Mouse (Mus musculus) embryo, embryonic 11.5 days (tissue): ENCODE data around the gene Mgrn1.

Source experiments
- DNase-seq: peaks from one replicate; pipeline ENCODE4 v3.0.0-alpha.2; 2012; ENCODE audit warnings: low read depth, low spot score

The Mgrn1 gene

DNA sequence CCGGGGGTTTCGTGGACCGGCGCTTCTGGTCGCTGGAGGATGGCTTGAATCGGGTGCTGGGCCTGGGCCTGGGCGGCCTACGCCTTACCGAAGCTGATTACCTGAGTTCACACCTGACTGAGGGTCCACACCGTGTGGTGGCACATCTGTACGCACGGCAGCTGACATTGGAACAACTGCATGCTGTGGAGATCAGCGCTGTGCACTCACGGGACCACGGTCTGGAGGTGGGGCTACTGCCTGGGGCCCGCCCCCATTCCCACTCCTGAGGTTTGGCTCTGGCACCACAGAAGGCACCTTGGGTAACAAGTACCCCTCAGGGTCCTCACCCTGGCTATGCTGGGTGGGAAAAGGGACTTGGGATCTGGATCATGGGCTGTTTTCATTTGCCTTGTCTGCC is 53.4 kb downstream of the Mgrn1 start:
- no peak for DNase-seq

DNA sequence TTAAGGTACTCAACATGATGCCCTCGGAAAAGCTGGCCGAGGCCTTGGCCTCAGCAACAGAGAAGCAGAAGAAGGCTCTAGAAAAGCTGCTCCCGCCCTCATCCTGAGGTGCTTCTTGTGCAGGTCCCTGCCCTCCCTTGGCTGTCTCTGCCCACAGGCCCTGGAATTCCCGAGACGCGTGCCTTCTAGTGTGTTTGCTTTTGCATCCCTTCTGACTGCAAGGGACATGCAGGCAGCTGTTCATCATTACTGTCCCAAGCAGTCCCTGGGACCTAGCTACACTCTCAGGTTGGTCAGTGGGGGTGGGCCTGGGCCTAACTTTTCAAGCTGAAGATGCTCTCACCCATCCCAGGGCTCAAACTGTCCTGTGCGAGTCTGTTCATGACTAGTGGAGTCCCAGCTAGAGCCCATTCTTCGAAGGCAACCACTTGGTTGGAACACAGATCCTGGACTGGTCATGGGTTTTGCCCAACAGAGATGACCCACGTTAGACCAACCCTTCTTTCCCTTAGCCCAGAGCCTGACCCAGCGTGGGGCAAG is 54.3 kb downstream of the Mgrn1 start:
- DNase-seq: no peak

DNA sequence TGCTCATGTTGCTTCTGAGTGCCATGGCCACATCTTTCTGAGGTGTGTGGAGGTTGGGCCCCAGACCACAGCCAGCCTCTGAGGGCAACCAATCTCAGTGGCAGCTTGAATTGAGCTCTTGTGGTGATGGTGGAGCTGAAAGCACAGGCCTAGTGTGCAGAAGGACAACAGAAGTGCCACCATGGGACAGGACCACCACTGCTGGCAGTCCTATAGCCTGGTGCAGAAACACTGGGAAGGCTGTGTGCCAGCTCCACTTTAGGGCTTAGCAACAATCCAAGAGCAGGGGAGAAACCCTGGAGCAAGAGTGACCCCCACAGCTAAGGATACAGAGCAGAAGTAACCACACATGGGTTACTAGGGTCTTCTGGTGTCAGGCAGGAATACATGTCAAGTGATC is 55.0 kb downstream of the Mgrn1 start:
- no peak for DNase-seq

DNA sequence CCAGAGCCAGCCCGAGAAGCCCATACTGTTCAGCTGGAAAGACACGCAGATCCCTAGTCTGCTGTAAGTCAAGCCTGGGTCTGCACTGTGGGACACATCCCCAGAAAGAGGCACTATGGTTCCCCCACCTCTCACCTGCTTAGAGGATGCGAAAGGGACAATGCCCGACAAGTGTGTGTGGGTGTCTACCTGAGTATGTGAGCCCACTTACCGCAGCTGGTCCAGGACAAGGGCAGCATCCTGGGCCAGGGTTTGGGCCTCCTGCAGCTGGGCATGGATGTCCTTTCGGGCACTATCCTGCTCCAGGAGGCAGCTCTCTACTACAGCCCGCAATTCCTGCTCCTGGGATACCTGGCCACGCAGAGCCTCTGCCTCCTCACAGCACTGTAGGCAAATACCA is 56.8 kb downstream of the Mgrn1 start:
- DNase-seq: no peak

DNA sequence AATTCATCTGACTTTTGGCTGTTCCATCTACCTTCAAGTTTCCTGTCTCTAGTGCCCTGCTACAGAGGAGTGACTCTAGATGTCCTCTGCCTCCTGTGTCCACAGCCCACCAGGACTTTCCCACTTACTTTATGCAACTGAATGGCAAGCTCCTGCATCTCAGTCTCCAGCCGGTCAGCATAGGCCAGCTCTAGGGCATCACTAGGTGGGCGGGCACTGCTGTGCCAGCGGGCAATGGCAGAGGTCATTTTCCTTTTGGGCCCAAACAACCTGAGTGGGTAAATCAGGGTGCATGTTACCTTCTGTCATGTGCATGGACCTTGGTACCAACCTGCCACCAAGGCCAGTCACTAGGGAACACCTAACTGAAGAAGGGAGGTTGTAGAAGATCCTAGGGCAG is 57.4 kb downstream of the Mgrn1 start:
- no peak for DNase-seq

DNA sequence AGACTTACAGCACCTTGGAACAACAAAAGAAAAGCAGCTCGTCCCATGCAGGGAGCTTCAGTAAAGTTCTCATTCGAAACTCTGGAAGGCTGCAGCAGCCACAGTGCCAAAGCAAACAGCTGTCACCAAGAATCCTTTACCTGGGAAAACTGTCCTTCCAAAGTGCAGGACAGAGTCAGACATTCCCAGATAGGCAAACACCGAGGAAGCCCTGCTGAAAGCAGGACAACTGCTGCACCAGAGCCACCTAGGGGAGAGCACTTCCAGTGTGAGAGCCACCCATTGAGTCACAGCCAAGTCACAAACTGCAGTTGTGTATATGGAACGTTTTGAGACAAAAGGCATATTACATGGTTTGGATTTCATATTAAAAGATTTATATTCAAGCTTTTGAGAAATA is 59.4 kb downstream of the Mgrn1 start:
- DNase-seq: no peak

DNA sequence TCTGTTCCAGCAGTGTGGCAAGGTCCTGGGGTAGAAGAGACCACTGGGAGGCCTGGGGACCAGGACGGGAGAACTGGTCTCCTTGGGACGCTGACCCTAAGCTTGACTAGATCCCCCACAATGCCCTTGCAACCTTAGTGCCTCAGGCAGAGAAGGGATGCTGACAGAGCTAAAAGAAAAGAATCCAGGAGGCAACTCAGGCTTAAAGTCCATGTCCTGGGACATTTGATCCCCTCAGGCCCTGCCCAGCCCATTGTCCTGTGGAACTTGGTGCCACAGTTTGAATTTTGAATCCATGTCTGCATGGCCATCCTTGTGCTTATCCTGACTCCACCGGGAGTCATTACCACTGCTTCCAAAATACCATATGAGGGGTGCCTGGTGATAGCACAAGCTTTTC is 60.1 kb downstream of the Mgrn1 start:
- DNase-seq: no peak

DNA sequence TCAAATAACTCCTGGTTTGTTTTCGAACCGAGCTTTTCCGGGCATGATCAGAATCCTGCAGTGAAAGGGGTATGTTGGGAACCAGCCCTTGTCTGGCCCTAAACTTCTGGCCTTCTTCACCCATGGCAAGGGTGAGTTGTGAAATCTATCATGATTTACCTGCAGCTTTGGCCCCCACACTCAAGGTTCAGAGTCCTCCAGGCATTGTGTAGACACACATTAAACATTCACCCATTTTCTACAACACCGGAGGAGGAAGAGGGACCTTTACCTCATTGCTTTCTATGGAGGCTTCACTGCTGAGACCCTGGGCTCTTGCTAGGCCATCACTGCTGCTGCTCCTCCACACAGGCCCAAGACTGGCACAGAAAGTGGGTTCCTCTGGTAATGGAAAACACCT is 61.3 kb downstream of the Mgrn1 start:
- DNase-seq: no peak

DNA sequence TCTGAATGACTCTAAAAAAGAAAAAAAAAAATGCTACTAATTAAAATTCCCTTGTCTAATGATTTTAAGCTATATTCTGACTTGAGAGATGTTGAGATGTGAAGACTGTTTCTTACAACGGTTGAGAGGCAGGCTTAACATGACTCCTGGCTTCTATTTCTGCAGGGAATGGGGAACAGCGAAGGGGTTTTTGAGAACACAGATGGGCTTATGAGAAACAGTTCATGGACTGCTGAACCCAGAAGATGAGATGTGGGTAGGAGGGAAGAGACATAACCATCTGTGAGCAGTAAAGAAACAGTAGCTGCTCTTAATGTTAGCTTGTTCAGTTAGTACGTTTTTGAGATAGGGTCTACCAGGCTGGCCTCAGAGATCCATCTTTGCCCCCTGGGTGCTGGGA is 70.6 kb downstream of the Mgrn1 start:
- DNase-seq: no peak

DNA sequence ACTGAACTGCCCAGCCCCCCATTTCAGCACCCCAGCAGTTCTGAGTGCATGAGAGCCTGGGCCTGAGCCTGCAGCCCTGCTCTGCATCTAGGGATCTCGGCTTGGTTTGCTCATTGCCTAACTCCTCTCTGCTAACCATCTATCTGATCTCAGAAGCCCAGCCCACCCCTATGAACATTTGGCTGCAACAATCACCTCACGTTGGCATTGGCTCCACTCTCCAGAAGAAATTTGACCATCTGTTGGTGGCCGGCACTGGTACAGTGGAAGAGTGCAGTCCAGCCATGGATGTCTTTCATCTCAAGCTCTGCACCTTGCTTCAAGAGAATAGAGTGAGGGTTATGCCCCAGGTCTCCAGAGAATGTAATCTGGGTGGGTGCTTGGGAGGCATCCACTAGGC is 71.4 kb downstream of the Mgrn1 start:
- DNase-seq: no peak

DNA sequence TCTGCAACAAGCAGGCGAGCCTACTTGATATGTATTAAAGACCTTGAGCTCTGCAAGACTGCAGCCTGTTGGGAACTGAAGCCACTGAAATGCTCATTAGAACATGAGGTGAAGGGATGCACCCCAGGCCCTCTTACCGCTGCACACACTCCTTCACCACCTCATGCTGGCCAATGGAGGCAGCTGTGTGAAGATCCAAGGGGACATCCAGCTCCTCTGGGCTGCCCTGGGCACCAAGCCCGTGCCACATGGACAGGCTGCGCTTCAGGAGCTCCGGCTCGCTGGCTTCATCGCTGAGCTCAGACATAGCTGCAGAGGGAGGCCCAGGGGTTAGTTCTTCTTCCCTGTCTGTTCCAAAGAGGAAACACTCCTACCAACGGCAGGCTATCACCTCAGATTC is 74.2 kb downstream of the Mgrn1 start:
- no peak for DNase-seq

DNA sequence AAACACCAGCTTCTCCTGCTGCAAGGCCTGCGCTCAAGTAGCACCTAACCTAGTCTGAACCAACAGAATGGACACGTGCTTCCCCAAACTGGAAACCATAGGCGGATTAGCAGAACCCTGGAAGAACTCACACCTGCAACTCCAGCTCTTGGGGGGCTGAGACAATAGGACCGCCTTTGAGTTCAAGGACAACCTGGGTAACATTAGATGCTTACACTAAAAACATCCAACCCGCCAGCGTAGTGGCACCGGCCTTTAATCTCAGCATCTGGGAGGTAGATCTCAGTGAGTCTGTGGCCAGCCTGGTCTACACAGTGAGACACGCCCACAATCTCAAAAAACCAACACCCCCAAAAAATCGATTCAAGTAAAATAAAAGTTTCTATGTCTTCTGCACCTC is 77.3 kb downstream of the Mgrn1 start:
- DNase-seq: no peak

DNA sequence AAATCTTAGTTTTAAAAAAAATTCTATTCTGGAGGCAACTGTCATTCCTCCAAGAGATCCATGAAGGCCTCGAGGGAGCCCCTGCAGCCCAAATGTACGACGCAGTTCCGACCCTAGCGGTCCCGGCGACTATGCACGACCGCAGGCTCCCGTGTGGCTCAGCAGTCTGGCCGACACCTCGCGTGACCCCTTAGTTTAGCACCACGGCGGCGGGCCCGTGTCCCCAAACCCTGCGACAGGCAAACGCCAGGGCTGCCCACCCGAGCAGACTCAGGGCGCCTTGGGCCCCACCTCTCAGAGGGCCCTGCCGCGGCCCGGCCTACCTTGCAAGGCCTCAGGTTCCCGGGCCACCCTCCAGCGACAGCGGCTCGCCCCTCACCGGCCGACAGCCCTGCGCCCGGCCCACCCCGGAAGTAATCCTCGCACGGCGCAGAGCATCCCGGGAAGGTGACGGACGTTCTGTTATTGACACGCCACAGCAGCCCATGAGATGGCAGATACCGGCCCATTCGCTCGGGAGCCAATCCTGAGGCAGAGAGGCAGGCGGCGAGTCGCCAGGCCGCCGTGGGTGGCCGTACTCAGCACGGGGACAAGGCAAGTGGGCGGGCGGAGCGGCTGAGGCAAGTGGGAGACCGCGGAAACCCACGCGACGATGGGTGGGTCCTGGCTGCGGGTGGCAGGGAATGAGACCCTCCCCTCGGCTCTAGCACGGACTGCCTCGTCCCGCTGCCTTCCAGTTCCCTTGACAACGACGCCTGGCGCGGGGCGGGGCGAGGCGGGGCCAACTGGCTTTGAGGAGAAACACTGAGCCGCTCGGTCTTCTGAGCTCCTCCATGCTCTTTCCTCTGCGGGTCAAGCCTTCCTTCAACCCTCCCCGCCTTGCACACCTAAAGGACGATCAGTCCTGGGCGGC is 78.0 kb downstream of the Mgrn1 start, which contains the start of gene Anks3:
TSS of gene Anks3 (minus strand) at position 409 of the 913 bp plus-strand sequence.
- DNase-seq: peak; percentile 84

DNA sequence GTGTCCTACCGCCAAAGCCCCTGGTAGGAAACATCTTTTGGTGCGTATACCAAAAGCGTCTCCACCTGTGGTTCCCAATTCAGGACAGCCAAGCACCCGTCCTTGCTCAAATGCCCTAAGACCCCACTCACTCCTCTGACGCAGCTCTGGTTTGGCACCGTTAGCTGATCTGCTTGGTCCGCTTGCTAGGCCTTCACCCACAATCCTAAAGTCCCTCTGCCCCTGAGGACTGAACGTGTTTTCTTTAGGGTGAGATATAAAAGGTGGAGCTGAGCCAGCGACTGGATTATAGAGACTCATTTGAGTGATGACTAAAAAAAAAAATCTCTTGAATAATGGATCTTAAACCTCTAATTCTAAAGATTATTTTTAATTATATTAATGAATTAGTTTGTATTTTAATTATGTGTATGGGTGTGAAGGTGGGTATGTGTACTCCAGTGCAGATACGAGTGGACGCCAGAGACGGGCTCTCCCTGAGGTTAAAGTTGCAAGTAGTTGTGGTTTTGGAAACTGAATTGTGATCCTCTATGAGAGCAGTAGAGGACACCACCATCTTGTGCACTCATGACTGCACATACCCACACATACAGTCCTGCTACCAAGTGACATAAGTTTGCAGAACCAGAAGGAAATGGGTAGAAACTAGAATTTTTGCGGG is 78.8 kb downstream of the Mgrn1 start:
- DNase-seq: peak; percentile 5

DNA sequence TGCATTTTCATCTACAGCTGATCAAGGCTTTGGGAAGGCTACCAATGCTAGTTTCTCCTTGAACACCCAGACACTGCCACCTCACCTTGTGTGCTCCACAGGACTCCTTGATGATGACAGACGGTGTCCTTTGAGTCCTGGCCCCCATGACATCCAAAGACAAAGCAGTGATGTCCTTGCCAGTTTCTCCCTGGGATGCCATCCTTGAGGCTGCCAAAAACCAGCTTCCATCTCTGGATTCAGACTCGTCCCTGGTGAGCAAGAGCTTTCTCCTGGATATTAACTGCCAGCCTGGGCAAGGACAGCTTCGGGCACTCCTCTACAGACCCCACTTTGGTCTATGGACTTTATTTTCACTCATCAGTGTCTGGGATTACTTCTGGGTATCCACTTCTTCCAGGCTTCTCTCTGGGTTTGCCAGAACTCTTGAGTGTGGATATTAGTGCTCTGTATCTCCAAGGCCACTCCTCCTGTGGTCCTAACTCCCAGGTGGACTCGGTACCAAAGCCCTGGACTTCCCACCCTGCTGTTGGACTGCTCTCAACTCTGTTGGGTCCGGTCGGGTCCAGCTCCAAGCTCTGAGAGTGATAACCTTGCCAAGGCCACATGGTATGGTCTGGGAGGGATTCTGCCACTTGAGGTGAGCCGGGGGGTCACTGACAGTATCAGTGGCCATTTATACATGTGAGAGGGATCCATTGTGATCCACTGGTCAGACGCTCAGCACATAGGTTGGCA is 79.5 kb downstream of the Mgrn1 start:
- DNase-seq: no peak

DNA sequence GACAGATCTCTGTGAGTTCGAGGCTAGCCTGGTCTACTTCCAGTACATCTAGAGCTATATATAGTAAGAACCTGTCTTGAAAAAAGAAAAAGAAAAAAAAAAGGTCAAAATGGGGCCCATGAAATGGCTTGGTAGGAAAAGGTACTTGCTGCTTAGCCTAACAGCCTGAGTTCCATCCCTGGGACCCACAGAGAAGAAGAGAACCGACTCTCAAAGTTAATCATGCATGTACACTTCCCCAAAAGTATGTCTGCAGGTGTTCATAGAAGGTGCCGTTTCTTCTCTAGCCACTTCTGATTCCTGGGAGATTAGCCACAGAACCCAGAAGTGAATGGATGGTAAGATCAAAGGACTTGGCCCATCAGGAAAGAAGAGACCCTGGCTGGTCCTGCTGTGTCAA is 82.4 kb downstream of the Mgrn1 start:
- DNase-seq: no peak

DNA sequence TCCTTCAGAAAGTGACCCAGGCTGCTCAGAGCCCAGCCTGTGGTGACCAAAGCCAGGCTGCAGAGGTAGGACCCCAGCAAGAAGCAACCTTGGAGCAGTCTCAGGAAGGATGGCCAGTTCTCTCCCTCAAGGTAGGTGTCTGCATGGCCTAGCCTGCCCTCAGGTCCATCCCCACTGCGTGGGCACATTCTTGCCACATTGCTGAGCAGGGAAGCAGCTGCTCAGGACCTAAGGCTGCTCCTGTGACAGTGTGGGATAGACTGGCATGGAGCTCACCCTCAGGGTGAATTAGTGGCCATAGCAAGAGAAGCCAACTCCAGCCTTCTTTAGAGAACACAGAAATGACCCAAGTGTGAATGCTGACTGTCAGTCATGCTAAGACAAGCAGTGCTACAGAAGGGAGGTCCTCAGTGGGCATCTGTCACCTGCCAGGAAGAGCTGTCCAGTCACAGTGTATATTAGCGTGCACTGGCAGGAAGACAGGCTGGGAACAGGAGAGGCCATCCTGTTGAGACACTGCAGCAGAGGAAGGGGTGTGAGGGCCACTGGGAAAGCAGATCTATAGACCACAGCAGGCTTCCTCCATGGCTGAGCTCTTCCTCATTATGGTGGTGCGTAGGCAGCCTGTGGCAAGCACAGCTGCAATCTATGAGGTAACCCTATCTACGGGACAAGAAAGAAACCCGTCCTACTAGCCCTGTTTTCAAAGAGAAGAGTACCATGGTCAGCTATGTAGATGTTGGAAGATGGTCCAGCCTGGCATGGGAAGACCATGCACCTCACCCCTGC is 83.2 kb downstream of the Mgrn1 start:
- DNase-seq: no peak

DNA sequence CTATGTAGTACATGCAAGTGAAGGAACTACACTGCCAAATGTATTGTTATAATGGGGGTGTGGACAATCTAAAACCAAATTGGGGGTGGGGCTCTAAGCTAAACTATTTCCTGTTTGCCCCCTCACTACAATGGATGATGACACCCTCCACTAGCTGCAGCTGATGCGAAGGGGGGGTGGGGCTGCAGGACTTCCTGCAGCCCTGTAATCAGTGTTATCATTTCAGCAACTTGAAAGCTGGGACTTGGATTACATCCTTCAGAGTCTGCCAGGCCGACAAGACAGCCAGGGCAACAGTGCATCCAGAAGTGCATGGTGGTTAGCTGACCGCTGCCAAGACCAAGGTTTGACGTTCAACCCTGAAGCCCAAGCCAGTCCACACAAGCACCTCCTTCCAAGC is 85.6 kb downstream of the Mgrn1 start:
- no peak for DNase-seq

DNA sequence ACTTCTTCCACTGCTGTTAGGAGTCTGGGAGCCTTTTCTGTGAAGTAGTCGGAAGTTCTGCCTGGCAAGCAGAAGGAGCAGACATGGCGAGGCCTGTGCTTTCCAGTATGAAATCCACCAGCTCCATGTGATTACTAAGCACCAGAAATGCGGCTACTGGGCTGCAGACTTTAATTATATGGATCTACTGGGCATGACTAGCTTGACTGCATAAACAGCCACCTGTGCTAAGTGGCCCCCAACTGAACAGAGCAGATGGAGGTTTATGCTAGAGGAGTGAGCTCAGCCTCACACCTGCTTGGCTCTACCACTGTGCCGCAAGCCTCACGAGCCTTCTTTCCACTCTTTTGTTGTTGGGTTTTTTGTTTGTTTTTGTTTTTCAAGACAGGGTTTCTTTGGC is 88.5 kb downstream of the Mgrn1 start:
- no peak for DNase-seq

DNA sequence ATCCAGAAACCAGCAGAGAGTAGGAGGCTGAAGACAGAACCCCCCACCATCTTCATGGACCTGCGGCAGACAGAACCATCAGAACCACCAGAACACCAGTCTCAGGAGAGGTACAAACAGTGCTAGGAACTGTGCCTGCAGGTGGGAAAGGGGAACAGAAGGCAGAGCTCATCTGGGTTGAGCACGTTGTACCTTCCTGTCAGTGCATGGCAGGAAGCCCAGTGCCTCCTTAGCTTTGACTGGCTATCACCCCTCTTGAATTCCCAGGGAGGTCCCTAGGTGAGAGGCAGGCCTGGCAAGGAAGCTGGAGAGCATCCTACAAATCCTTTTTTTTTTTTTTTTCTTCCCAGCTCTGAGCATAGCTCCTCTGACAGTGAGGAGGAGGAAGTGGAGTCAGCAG is 90.1 kb downstream of the Mgrn1 start:
- DNase-seq: no peak

DNA sequence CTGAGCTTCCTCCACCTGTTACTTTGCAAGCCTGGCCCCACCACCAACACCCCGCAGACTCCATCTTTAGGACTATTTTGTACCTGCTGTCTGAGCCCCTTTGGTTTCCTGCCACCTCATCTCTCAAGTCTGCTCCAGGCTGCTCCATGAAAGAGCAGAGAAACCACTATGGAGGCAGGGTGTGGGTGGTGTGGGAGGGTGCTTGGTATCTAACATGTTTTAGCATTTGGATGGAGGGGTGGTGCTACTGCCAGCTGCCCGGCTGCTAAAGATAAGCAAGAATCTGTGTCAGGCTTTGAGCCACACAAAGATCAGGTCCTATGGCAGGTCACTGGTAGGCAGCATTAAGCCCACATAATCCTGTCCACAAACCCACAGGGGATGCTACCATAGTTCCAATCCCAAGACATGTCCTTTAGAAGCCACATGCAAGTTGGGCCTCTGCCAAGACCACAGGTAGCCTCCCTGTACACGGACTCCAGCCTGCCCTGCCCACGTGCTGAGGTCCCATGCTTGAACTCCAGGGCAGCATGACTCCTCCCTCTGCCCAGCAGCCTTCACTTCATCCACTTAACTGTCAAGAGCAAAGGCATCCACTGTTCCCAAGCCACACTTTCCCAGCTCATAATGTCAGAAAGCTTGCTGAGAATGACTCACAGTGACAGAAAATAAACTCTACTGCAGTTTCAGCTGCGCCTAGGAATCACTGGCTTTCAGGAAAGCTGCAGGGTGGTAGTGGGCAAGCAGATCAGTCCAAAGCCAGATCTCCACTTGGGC is 92.4 kb downstream of the Mgrn1 start:
- no peak for DNase-seq
